Mouse (Mus musculus): ENCODE measurements around the gene Mitf.

DNA sequence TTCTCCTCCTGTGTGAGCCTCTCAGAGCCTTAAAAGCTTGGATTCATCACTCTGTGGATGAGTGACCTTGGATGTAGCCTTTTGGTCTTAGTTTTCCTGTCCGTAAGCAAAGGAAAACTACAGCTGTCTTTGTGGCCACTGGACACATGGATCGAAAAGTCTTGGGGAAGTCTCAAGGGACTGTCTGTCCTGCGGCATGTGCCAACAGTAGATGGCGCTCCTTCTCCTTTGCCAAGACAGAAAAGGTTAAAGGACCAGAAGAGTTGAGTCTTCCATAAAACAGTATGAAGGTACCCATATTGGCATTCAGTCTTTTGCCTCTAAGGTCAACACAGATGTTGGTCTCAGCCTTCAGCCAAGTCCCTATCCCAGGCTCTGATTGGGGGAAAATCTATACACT, 47.6 kb upstream of the Mitf start:
- TF ChIP-seq CTCF (IDR thresholded peaks at IDR 0.05; ENCODE audit: low read depth): peak; percentile 82
- TF ChIP-seq EP300 (IDR thresholded peaks at IDR 0.05; ENCODE audit: low read depth): no peak
